Mouse (Mus musculus) yolk sac, embryonic 10.5 days (tissue): ENCODE results near the gene Cib4.
A peak's percentile ranks its signal among the peaks of the same experiment; 100 is the strongest.

Source experiments
- DNase-seq: peaks from one replicate; pipeline ENCODE4 v3.0.0-alpha.2; 2017; ENCODE audit warnings: low spot score

The Cib4 gene

DNA sequence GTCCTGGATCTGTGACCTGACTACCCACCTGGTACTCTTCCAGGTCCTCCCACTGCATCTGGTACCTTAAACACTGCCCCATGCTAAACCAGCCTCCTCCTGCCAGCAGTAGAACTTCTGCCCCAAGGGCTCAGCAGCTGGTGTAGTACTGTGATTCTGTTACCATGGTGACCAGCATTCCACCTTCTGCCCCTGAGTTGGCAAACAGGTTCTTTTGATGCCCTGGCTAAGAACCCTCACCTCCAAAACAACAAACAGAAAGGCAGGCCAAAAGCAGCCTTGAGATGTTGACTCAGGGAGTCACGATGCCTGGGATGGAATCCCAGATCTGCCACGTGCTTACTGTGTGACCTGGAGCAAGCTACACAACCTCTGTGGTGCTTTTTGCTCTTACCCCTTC lies at the start of gene Cib4:
TSS of gene Cib4 (minus strand) at position 139 of the 400 bp plus-strand sequence.
- DNase-seq: no peak

- DNase-seq: no peak
Measured at GRCm38 (mm10) chr5:30594953-30595560, 49.4 kb upstream of the Cib4 start.

- DNase-seq: no peak
Measured at GRCm38 (mm10) chr5:30593811-30594504, 48.3 kb upstream of the Cib4 start.

- no peak for DNase-seq
Measured at GRCm38 (mm10) chr5:30593360-30593759, 47.7 kb upstream of the Cib4 start.

GRCm38 (mm10) chr5:30592279-30592980 lies 46.8 kb upstream of the Cib4 start:
- DNase-seq: no peak

DNA sequence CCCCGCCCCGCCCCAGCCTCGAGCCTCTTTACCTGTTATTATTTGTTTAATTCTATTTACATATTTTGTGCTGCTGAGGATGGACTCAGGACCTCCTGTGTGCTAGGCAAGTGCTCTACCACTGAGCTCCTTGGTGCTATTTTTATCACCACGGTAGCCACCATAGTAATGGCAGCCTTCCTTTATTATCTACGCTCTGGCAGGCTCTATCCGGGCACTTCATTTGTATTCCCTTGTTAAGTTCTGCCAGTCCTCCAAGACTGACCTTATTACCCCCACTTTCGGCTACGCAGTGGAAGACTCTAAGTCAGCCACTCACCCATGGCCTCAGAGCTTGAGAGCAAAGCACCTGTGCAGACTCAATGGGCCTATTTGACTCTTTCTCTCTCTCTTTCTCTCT lies 46.1 kb upstream of the Cib4 start:
- no peak for DNase-seq

DNA sequence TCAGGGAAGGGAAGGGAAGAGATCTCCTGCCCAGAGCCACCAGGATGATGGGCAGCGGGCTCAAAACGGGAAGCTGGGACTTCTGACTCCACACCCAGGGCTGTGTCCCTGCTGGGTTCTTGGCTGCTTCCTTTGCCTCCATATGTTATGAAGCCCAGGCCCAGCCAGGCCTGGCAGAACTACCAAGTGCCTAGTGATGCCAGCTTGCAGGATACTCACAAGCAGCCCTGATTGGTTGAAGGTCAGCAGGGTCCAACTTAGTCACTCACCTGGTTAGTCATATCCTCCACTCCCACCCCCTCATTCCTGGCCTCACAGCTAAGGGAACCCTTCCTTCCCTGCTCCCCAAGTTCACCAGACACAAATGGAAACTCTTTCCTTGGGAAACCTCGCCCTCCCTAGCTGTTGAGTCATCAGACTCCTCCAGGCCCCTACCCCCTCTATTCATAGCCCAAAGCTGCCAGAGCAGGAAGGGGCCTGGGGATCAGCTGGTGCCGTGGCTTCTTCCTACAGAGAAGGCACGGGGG lies 45.6 kb upstream of the Cib4 start:
- DNase-seq: no peak

DNA sequence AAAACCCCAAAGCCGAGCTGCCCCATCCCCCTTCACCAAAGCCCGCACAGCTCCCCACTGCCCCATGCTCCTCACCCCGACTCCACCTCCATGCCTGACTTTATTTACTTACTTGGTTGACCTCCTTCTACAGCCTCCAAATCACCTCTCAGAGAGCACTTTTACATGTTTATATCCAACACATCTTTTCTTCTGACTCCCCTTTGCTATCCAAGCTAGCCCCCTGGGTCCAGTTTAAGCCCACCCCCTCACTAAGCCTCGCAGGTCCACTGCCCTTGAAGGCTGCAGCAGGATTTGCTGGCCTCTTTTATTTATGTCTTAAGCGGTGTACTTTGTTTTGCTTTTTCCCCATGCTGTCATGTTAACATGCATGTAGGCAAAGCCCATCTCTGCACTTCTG lies 44.6 kb upstream of the Cib4 start:
- DNase-seq: no peak

GRCm38 (mm10) chr5:30589546-30589945 lies 43.9 kb upstream of the Cib4 start:
- DNase-seq: no peak

DNA sequence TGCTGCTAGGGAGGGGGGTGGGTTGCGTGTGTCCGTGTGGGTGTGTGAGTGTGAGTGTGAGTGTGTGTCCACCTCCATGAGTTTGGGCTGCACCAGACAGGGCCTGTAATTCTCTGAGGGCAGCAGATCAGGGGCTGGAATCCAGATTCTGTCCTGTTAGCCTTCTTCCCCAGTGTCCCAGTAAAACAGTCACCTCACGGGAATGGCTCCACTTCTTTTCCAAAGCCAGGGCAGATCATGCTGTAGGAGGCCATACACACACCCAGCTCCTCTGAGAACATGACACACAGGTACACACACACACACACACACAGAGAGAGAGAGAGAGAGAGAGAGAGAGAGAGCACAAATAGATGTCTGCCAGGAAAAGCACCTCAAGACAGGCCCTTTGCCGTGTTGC lies 43.4 kb upstream of the Cib4 start:
- no peak for DNase-seq

- DNase-seq: no peak
Measured at GRCm38 (mm10) chr5:30588301-30588968, 42.8 kb upstream of the Cib4 start.

- DNase-seq: peak; percentile 74
Measured at GRCm38 (mm10) chr5:30587681-30588300, 42.2 kb upstream of the Cib4 start, which contains the start of gene Kcnk3. Kcnk3 (plus strand) TSS chr5:30588170.

GRCm38 (mm10) chr5:30587101-30587500 lies 41.5 kb upstream of the Cib4 start:
- no peak for DNase-seq

GRCm38 (mm10) chr5:30586616-30587015 lies 41.0 kb upstream of the Cib4 start:
- DNase-seq: no peak

GRCm38 (mm10) chr5:30582017-30582416 lies 36.4 kb upstream of the Cib4 start:
- no peak for DNase-seq

GRCm38 (mm10) chr5:30580725-30581124 lies 35.1 kb upstream of the Cib4 start:
- no peak for DNase-seq

DNA sequence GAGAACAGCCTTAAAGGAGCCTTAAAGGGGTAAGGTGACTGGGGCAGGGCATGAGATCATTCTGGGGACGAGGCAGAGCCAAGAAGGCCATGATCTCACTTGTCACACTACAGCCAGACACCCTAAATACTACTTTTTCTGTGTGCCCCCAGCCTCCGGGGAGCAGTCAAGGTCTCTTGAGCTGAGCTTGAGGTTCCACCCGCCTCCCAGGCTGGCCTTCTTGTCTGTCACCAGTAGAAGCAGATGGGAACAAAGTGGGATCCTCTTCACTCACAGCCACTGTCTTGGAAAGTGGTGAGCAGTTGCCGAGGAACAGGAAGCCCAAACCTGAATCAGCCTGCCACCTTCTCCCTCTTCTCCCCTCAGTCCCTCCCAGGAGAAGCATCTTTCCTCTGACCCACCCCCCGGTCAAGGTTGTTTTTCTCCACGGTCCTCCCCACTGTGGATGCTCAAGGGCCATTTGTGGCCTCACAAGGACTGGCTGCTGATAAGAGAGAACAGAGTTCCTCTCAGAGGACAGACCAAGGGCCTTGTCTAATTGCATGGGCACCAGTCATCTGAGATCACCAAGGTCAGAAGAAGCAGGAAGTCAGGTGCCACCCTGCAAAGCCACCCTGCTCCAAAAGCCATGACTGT lies 32.9 kb upstream of the Cib4 start:
- no peak for DNase-seq

- DNase-seq: no peak
Measured at GRCm38 (mm10) chr5:30577654-30578310, 32.1 kb upstream of the Cib4 start.

DNA sequence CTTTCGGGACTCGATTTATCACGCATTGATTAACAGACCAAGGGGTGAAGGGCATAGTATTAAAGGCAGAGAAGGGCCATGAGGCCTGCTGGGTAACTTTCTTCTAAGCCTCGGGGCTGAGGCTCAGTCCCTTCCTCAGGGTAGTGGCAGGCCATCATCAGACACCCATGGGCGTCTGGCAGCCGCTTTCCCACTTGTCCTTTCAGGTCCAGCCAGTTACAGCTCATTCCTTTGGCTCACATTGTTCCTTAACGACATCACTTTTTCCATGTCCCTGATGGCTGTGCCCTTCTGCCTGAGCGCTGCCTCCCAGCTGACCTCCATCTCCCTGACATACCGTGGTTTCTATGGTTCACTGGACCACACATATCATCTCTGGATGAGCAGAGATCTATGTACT lies 31.6 kb upstream of the Cib4 start:
- DNase-seq: no peak

GRCm38 (mm10) chr5:30576233-30576632 lies 30.6 kb upstream of the Cib4 start:
- DNase-seq: no peak

DNA sequence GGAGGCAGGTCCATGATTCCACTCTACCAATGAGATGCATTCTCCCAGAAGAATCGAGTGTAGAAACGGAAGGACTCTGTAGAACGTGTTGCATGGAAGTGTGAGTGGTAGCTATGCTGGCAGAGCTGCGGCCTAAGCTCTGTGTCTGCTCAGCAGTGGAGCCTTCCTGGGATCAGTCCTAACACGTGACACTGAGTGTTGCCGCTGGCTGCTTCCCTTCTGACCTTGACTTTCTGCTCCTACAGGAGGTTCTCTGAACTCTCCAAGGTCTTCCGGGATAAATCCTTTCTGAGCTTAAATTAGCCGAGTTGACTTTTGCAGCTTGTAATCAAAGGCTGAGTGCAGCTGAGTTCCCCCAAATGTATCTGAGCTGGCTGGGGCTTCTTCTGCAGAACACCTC lies 28.7 kb upstream of the Cib4 start:
- no peak for DNase-seq
